Mouse (Mus musculus) CH12.LX (cell line): ENCODE measurements around the gene Sun1. TPM values are rescaled to one million over a fixed set of nuclear protein-coding genes. Genes with fewer than 3 reads are reported as not detected.

Experiments
- DNase-seq: peaks from one replicate; pipeline ENCODE4 v3.0.0-alpha.2; 2013; ENCODE audit errors: extremely low read depth
- H3K27ac ChIP-seq: 2 replicates; pipeline ENCODE4 v1.5.1; 2012; ENCODE audit warnings: low read depth, mild to moderate bottlenecking, control low read depth, moderate library complexity; ENCODE audit not compliant: insufficient read depth
- H3K27me3 ChIP-seq: replicated peaks from 2 replicates; pipeline ENCODE3; 2012; ENCODE audit warnings: inconsistent platforms
- H3K36me3 ChIP-seq, 2 experiments: replicated peaks in 1 of 2; 2 replicates each; pipeline versions ENCODE3 to v1.6.1; 2012; ENCODE audit warnings: inconsistent platforms in 1 of 2, low read length in 1 of 2, mild to moderate bottlenecking in 1 of 2, mixed read lengths in 1 of 2, moderate library complexity in 1 of 2; ENCODE audit not compliant: control insufficient read depth in 1 of 2, insufficient read depth in 1 of 2
- H3K4me1 ChIP-seq, 2 experiments: 2 replicates each; pipeline ENCODE4 v1.6.1; 2012; ENCODE audit warnings: inconsistent platforms in 1 of 2, moderate library complexity in 1 of 2; ENCODE audit not compliant: insufficient read depth in 2 of 2, control insufficient read depth in 1 of 2
- H3K4me2 ChIP-seq: 2 replicates; pipeline ENCODE4 v1.6.1; 2012; ENCODE audit warnings: low read depth, mild to moderate bottlenecking, control low read depth; ENCODE audit not compliant: poor library complexity, insufficient read depth, severe bottlenecking
- H3K4me3 ChIP-seq, 3 experiments: fragments of 150-350 bp in 1 of 3; sonication (generic) in 1 of 3; replicated peaks in 1 of 3; 2 replicates each; pipeline versions ENCODE3 to v1.5.1; 2011 to 2012; ENCODE audit warnings: low read depth in 2 of 3, low read length in 2 of 3, mild to moderate bottlenecking in 2 of 3, moderate library complexity in 2 of 3, control low read depth in 1 of 3, improper control_type of control experiment in 1 of 3, inconsistent platforms in 1 of 3, mixed read lengths in 1 of 3; ENCODE audit not compliant: poor library complexity in 1 of 3
- H3K79me2 ChIP-seq: replicated peaks from 2 replicates; pipeline ENCODE4 v1.6.1; 2012; ENCODE audit warnings: mild to moderate bottlenecking, moderate library complexity; ENCODE audit not compliant: control insufficient read depth, poor library complexity, insufficient read depth, severe bottlenecking; ENCODE audit errors: extremely low read depth
- H3K9ac ChIP-seq: 2 replicates; pipeline ENCODE4 v1.6.1; 2012; ENCODE audit warnings: low read depth, mild to moderate bottlenecking, control low read depth, moderate library complexity; ENCODE audit not compliant: insufficient read depth
- H3K9me3 ChIP-seq: replicated peaks from 2 replicates; pipeline ENCODE3; 2012; ENCODE audit warnings: low read length, inconsistent platforms, mixed read lengths
- BHLHE40 ChIP-seq: IDR thresholded peaks from 2 replicates; pipeline ENCODE4 v1.6.1; 2011; ENCODE audit warnings: mild to moderate bottlenecking, low read depth, low read length, improper control_type of control experiment
- CHD2 ChIP-seq: IDR thresholded peaks from 2 replicates; pipeline ENCODE4 v1.6.1; 2011; ENCODE audit warnings: low read length, improper control_type of control experiment
- CTCF ChIP-seq, 2 experiments: IDR thresholded peaks in 1 of 2; conservative IDR thresholded peaks in 1 of 2; 2 replicates each; pipeline ENCODE4 v1.5.1; 2011 to 2012; ENCODE audit warnings: low read depth in 2 of 2, low read length in 2 of 2, improper control_type of control experiment in 1 of 2, inconsistent platforms in 1 of 2, mild to moderate bottlenecking in 1 of 2, moderate library complexity in 1 of 2
- ELF1 ChIP-seq: IDR thresholded peaks from 2 replicates; pipeline ENCODE4 v1.6.1; 2014; ENCODE audit warnings: low read depth, mild to moderate bottlenecking, inconsistent platforms, low read length, improper control_type of control experiment
- ETS1 ChIP-seq: conservative IDR thresholded peaks from 2 replicates; pipeline ENCODE4 v1.6.1; 2012; ENCODE audit warnings: low read depth, mild to moderate bottlenecking, inconsistent platforms, low read length, improper control_type of control experiment, moderate library complexity
- GABPA ChIP-seq: IDR thresholded peaks from 2 replicates; pipeline ENCODE4 v1.6.1; 2012; ENCODE audit warnings: low read depth, low read length, improper control_type of control experiment, inconsistent platforms; ENCODE audit not compliant: insufficient replicate concordance
- HCFC1 ChIP-seq: IDR thresholded peaks from 2 replicates; pipeline ENCODE4 v1.6.1; 2012; ENCODE audit warnings: low read depth, mild to moderate bottlenecking, inconsistent platforms, low read length, improper control_type of control experiment
- JUN ChIP-seq: IDR thresholded peaks from 2 replicates; pipeline ENCODE4 v1.6.1; 2011; ENCODE audit warnings: low read depth, mild to moderate bottlenecking, low read length, improper control_type of control experiment, moderate library complexity; ENCODE audit not compliant: insufficient read depth
- JUND ChIP-seq: conservative IDR thresholded peaks from 2 replicates; pipeline ENCODE4 v1.6.1; 2011; ENCODE audit warnings: low read depth, low read length, improper control_type of control experiment
- KAT2A ChIP-seq: IDR thresholded peaks from 2 replicates; pipeline ENCODE4 v1.6.1; 2012; ENCODE audit warnings: low read length, improper control_type of control experiment, inconsistent platforms; ENCODE audit not compliant: insufficient replicate concordance
- MAFK ChIP-seq: IDR thresholded peaks from 2 replicates; pipeline ENCODE4 v1.6.1; 2011; ENCODE audit warnings: low read length, improper control_type of control experiment; ENCODE audit not compliant: insufficient replicate concordance
- MXI1 ChIP-seq: IDR thresholded peaks from 2 replicates; pipeline ENCODE4 v1.6.1; 2011; ENCODE audit warnings: mild to moderate bottlenecking, low read depth, low read length, improper control_type of control experiment
- MYC ChIP-seq: IDR thresholded peaks from 2 replicates; pipeline ENCODE4 v1.6.1; 2011; ENCODE audit warnings: low read depth, mild to moderate bottlenecking, improper control_type of control experiment, low read length
- NRF1 ChIP-seq: IDR thresholded peaks from 2 replicates; pipeline ENCODE4 v1.6.1; 2014; ENCODE audit warnings: low read depth, mild to moderate bottlenecking, inconsistent platforms, low read length, improper control_type of control experiment, moderate library complexity
- POLR2A ChIP-seq: IDR thresholded peaks from 2 replicates; pipeline ENCODE4 v1.6.1; 2011; ENCODE audit warnings: low read depth, mild to moderate bottlenecking, improper control_type of control experiment, low read length
- POLR2AphosphoS2 ChIP-seq: IDR thresholded peaks from 2 replicates; pipeline ENCODE4 v1.6.1; 2011; ENCODE audit warnings: low read depth, low read length, improper control_type of control experiment
- RAD21 ChIP-seq: IDR thresholded peaks from 2 replicates; pipeline ENCODE4 v1.6.1; 2011; ENCODE audit warnings: low read depth, mild to moderate bottlenecking, low read length, improper control_type of control experiment, moderate library complexity
- SMC3 ChIP-seq: IDR thresholded peaks from 2 replicates; pipeline ENCODE4 v1.6.1; 2011; ENCODE audit warnings: low read depth, low read length, improper control_type of control experiment
- TBP ChIP-seq: conservative IDR thresholded peaks from 2 replicates; pipeline ENCODE4 v1.6.1; 2011; ENCODE audit warnings: low read depth, low read length, improper control_type of control experiment
- TCF12 ChIP-seq: IDR thresholded peaks from 2 replicates; pipeline ENCODE4 v1.6.1; 2014; ENCODE audit warnings: low read depth, mild to moderate bottlenecking, inconsistent platforms, low read length, improper control_type of control experiment
- UBTF ChIP-seq: IDR thresholded peaks from 2 replicates; pipeline ENCODE4 v1.6.1; 2012; ENCODE audit warnings: low read depth, mild to moderate bottlenecking, inconsistent platforms, low read length, improper control_type of control experiment, moderate library complexity
- ZKSCAN1 ChIP-seq: IDR thresholded peaks from 2 replicates; pipeline ENCODE4 v1.6.1; 2012; ENCODE audit warnings: low read depth, inconsistent platforms, low read length, improper control_type of control experiment, borderline replicate concordance
- ZNF384 ChIP-seq: IDR thresholded peaks from 2 replicates; pipeline ENCODE4 v1.6.1; 2012; ENCODE audit warnings: low read depth, low read length, improper control_type of control experiment, inconsistent platforms
- dilution Hi-C: fragments of 300-500 bp; cut with MboI; formaldehyde crosslinking; loops from 2 replicates; pipeline ENCODE4 v1.14.3; 2020; ENCODE audit warnings: low sequenced_read_pairs; ENCODE audit not compliant: extremely low pct_unique_long_range_greater_than_20kb, extremely low pct_ligation_motif_present
- in situ Hi-C: fragments of 300-500 bp; cut with MboI; formaldehyde crosslinking; loops from 3 replicates; pipeline ENCODE4 v1.14.3; 2019; ENCODE audit warnings: low sequenced_read_pairs, low pct_ligation_motif_present, low pct_unique_long_range_greater_than_20kb, mixed read lengths
- polyA plus RNA-seq: library from polyadenylated mRNA; unstranded; fragments of >175 nt; gene quantifications from 2 replicates; pipeline ENCODE4 v1.2.1, GENCODE M21; 2012; ENCODE audit warnings: low read depth; ENCODE audit not compliant: insufficient read length
- total RNA-seq, 2 experiments: library from RNA; depleted of rRNA; stranded (reverse); fragments of 300-350 nt in 1 of 2; fragments of >200 nt in 1 of 2; gene quantifications; 2 replicates each; pipeline ENCODE4 v1.2.3; 2012 to 2014

Gene Sun1
- total and polyA plus RNA-seq, 3 experiments: 10.1 to 18.5 (median 12.9) TPM

- H3K9me3 ChIP-seq: no peaks in the 10 kb centered on the region
- H3K27me3 ChIP-seq: no peaks in the 10 kb centered on the region
- no peak overlapping the region for H3K27ac ChIP-seq
- dilution Hi-C loops (no loop called here), in situ Hi-C loops (no loop called here)
- peaks cover 9 to 46% of the 10 kb centered on the region in 2 experiments; a peak in 3 of 4 replicates for H3K4me1 ChIP-seq
- peak overlapping the region; percentile 57 for H3K4me2 ChIP-seq
- H3K9ac ChIP-seq: peak overlapping the region; percentile 65
- peak overlapping the region in 2 of 3 experiments; percentile 62 to 81 for H3K4me3 ChIP-seq
- no peak for TF ChIP-seq RAD21
- no peak for TF ChIP-seq KAT2A
- no peak for DNase-seq
- peaks cover 36% of the 10 kb centered on the region for H3K79me2 ChIP-seq
- peaks cover 19 to 61% of the 10 kb centered on the region in 2 experiments for H3K36me3 ChIP-seq
Observed at GRCm38 (mm10) chr5:139251279-139251678, 50.8 kb downstream of the Sun1 start.

GRCm38 (mm10) chr5:139251736-139252080, 51.3 kb downstream of the Sun1 start:
- TF ChIP-seq JUND: no peak
- peak; percentile 94; the same call in 1 of the 2 replicates for TF ChIP-seq POLR2AphosphoS2
- TF ChIP-seq, all 38 proteins: peak for 1
- Histone ChIP-seq H3K9me3 (no peaks in the 10 kb centered on the region), H3K27ac (0 out of 2 replicates have a peak overlapping the region, but pooled peaks have one; percentile 11), H3K4me1 (peaks cover 9 to 51% of the 10 kb centered on the region in 2 experiments; a peak in 3 of 4 replicates), H3K9ac (peak overlapping the region; percentile 65), H3K4me2 (peak overlapping the region; percentile 57), H3K36me3 (peaks cover 16 to 61% of the 10 kb centered on the region in 2 experiments), H3K79me2 (peaks cover 40% of the 10 kb centered on the region), H3K4me3 (peak overlapping the region; percentile 62 to 81 (median 62)), H3K27me3 (no peaks in the 10 kb centered on the region)
- in situ Hi-C loops: no loop called here
- no peak for DNase-seq
- dilution Hi-C loops: no loop called here

- Histone ChIP-seq H3K4me3 (peak within 1 kb of the TSS; percentile 78 to 90 (median 81)), H3K36me3 (peaks cover 18 to 61% of the 10 kb centered on the region in 2 experiments), H3K27ac (peak within 1 kb of the TSS; percentile 60), H3K9me3 (no peaks in the 10 kb centered on the region), H3K4me2 (peak within 1 kb of the TSS; percentile 88), H3K79me2 (peaks cover 46% of the 10 kb centered on the region), H3K4me1 (peaks cover 9 to 54% of the 10 kb centered on the region in 2 experiments), H3K27me3 (no peaks in the 10 kb centered on the region), H3K9ac (peak within 1 kb of the TSS; percentile 84)
- DNase-seq: peak; percentile 99
- dilution Hi-C loops (no loop called here), in situ Hi-C loops (no loop called here)
- TF ChIP-seq MAFK (no peak), POLR2AphosphoS2 (no peak), CHD2 (peak; percentile 99), POLR2A (peak; percentile 96), HCFC1 (peak; percentile 76), GABPA (no peak), JUND (no peak), SMC3 (no peak), ELF1 (peak; percentile 85), JUN (no peak), KAT2A (peak; percentile 85; the same call in 1 of the 2 replicates), BHLHE40 (peak; percentile 100), RAD21 (no peak), NRF1 (peak; percentile 64), MXI1 (peak; percentile 67), UBTF (peak; percentile 54; the same call in 1 of the 2 replicates), MYC (peak; percentile 46; the same call in 1 of the 2 replicates), ZNF384 (no peak), TCF12 (peak; percentile 77), ZKSCAN1 (no peak), TBP (peak; percentile 83), CTCF (conservative IDR thresholded peaks at IDR 0.05 in 1 of 2, IDR thresholded peaks at IDR 0.05 in 1 of 2; ENCODE audit: low read depth in 2 of 2, low read length in 2 of 2) (no peak), ETS1 (no peak)
Observed at GRCm38 (mm10) chr5:139252081-139252909, 51.9 kb downstream of the Sun1 start, which contains the start of gene Get4. Get4 (plus strand) TSS chr5:139252324.
